Comparison of ENCODE assay signal across 23 mouse cellular contexts in genomic region chr4:57224776-57225175, GRCm38 (mm10).
DNase-seq lines count a peak whose midpoint lies in the region; ATAC-seq and TF ChIP-seq lines count a peak whose summit lies in the region.
"Had no signal": no experiment of that assay in that cellular context is flagged by ENCODE, and none has a peak within 500 bp of the region (broad histone marks: within the 10 kb centered on the region; RNA-seq: fewer than 3 reads in every experiment).

No protein-coding gene starts in this region.

- no peaks in the 10 kb centered on the region for H3K4me1 ChIP-seq in intestine, postnatal 0 days (replicated peaks; ENCODE audit: control insufficient read depth, insufficient read depth, low read length)
- H3K4me1 ChIP-seq in intestine, embryonic 15.5 days (replicated peaks) = no peaks in the 10 kb centered on the region
- no peaks in the 10 kb centered on the region for H3K4me1 ChIP-seq in lung, embryonic 14.5 days (ENCODE audit: insufficient read depth)
- peaks cover 7% of the 10 kb centered on the region for H3K4me1 ChIP-seq in thymus, adult 2 months (replicated peaks; ENCODE audit: control insufficient read depth, insufficient read depth, low read length)

- H3K36me3 ChIP-seq in intestine, postnatal 0 days (ENCODE audit: control insufficient read depth, insufficient read depth) = peaks cover 37% of the 10 kb centered on the region
- peaks cover 6% of the 10 kb centered on the region; the same call in 1 of the 2 replicates for H3K36me3 ChIP-seq in intestine, embryonic 15.5 days
- 0 out of 2 replicates have a peak, but pooled peaks cover 4% of the 10 kb centered on the region for H3K36me3 ChIP-seq in lung, embryonic 14.5 days (ENCODE audit: insufficient read depth)
- H3K36me3 ChIP-seq in thymus, adult 2 months (ENCODE audit: control insufficient read depth, insufficient read depth, low read length) = no peaks in the 10 kb centered on the region
- H3K36me3 ChIP-seq: embryonic facial prominence, embryonic 12.5 days; heart, embryonic 15.5 days; hindbrain, embryonic 15.5 days; limb, embryonic 12.5 days had no signal

- H3K9me3 ChIP-seq in intestine, postnatal 0 days (ENCODE audit: control insufficient read depth) = no peaks in the 10 kb centered on the region
- no peaks in the 10 kb centered on the region for H3K9me3 ChIP-seq in intestine, embryonic 15.5 days
- no peaks in the 10 kb centered on the region for H3K9me3 ChIP-seq in lung, embryonic 14.5 days (ENCODE audit: low read depth, low read length)
- H3K9me3 ChIP-seq: embryonic facial prominence, embryonic 12.5 days; heart, embryonic 15.5 days; hindbrain, embryonic 15.5 days; limb, embryonic 12.5 days had no signal

- TF ChIP-seq POLR2A in thymus, adult 2 months (IDR thresholded peaks at IDR 0.05; ENCODE audit: control insufficient read depth, extremely low read depth, insufficient read depth, low read length, poor library complexity) = no peak

- no peaks in the 10 kb centered on the region for H3K27me3 ChIP-seq in intestine, postnatal 0 days (replicated peaks; ENCODE audit: control insufficient read depth, insufficient read depth, low read length)
- no peaks in the 10 kb centered on the region for H3K27me3 ChIP-seq in intestine, embryonic 15.5 days (replicated peaks)
- H3K27me3 ChIP-seq in lung, embryonic 14.5 days (ENCODE audit: insufficient read depth, low read length) = no peaks in the 10 kb centered on the region
- no peaks in the 10 kb centered on the region for H3K27me3 ChIP-seq in thymus, adult 2 months (ENCODE audit: control insufficient read depth, insufficient read depth, low read length)
- H3K27me3 ChIP-seq: embryonic facial prominence, embryonic 12.5 days; heart, embryonic 15.5 days; hindbrain, embryonic 15.5 days; limb, embryonic 12.5 days; Patski had no signal

- H3K4me2 ChIP-seq in intestine, postnatal 0 days (replicated peaks; ENCODE audit: low read depth) = no peak overlapping the region
- no peak overlapping the region for H3K4me2 ChIP-seq in intestine, embryonic 15.5 days (replicated peaks)
- no peak overlapping the region for H3K4me2 ChIP-seq in lung, embryonic 14.5 days
- H3K4me2 ChIP-seq: embryonic facial prominence, embryonic 12.5 days; heart, embryonic 15.5 days; hindbrain, embryonic 15.5 days; limb, embryonic 12.5 days; liver, embryonic 11.5 days had no signal

- H3K4me3 ChIP-seq in intestine, postnatal 0 days (ENCODE audit: low read depth, low read length) = no peak overlapping the region
- H3K4me3 ChIP-seq in intestine, embryonic 15.5 days (replicated peaks) = no peak overlapping the region
- H3K4me3 ChIP-seq in lung, embryonic 14.5 days (ENCODE audit: low read depth, low read length) = no peak overlapping the region
- H3K4me3 ChIP-seq in thymus, adult 2 months (ENCODE audit: control insufficient read depth, insufficient read depth, low read length) = no peak overlapping the region
- H3K4me3 ChIP-seq: embryonic facial prominence, embryonic 12.5 days; heart, embryonic 15.5 days; hindbrain, embryonic 15.5 days; limb, embryonic 12.5 days had no signal

- H3K9ac ChIP-seq in intestine, postnatal 0 days (ENCODE audit: low read depth, low read length) = no peak overlapping the region
- no peak overlapping the region for H3K9ac ChIP-seq in intestine, embryonic 15.5 days
- H3K9ac ChIP-seq in lung, embryonic 14.5 days = no peak overlapping the region
- H3K9ac ChIP-seq: embryonic facial prominence, embryonic 12.5 days; forebrain, postnatal 0 days; heart, embryonic 15.5 days; hindbrain, embryonic 15.5 days; limb, embryonic 12.5 days had no signal

- peak; percentile 44 for TF ChIP-seq CTCF in intestine, postnatal 0 days (IDR thresholded peaks at IDR 0.05; ENCODE audit: low read depth)
- TF ChIP-seq CTCF in lung, embryonic 14.5 days (IDR thresholded peaks at IDR 0.05; ENCODE audit: low read depth) = 0 out of 2 replicates have a peak, but pooled peaks have one; percentile 7
- no peak for TF ChIP-seq CTCF in thymus, adult 2 months (IDR thresholded peaks at IDR 0.05; ENCODE audit: borderline replicate concordance, control insufficient read depth, extremely low read depth, insufficient read depth, low read length, poor library complexity)

- no peak for DNase-seq in lung, embryonic 14.5 days
- no peak for DNase-seq in lung, postnatal 10 days
- DNase-seq in ES-CJ7 (ENCODE audit: low read depth, low spot score) (peak; percentile 25), MN1 (ENCODE audit: low spot score) (no peak)
- DNase-seq in thymus, adult 2 months = no peak
- DNase-seq: adrenal gland, postnatal 10 days; cerebellum, adult 18-20 months; cerebellum, postnatal 25 days; forebrain, postnatal 0 days; gastrocnemius, postnatal 36 days; heart, postnatal 4 days; lung, adult 2 months had no signal

- H3K27ac ChIP-seq in intestine, postnatal 0 days (ENCODE audit: low read depth, low read length) = no peak overlapping the region
- H3K27ac ChIP-seq in intestine, embryonic 15.5 days = no peak overlapping the region
- H3K27ac ChIP-seq in lung, embryonic 14.5 days (ENCODE audit: low read depth) = no peak overlapping the region
- no peak overlapping the region for H3K27ac ChIP-seq in thymus, adult 2 months (ENCODE audit: control insufficient read depth, insufficient read depth, low read length)
- H3K27ac ChIP-seq: embryonic facial prominence, embryonic 12.5 days; heart, embryonic 15.5 days; hindbrain, embryonic 15.5 days; limb, embryonic 12.5 days; macrophage had no signal

- no peak for ATAC-seq in intestine, postnatal 0 days
- no peak for ATAC-seq in intestine, embryonic 15.5 days
- no peak for ATAC-seq in lung, embryonic 14.5 days (ENCODE audit: insufficient read depth)
- ATAC-seq: forebrain, postnatal 0 days; intestine, embryonic 16.5 days; midbrain, embryonic 16.5 days; Patski had no signal

- WGBS in intestine, postnatal 0 days = 88% methylated on average over 2 of the region's 2 CpGs
- 93% methylated on average over 2 of the region's 2 CpGs for WGBS in intestine, embryonic 15.5 days
- 93% methylated on average over 2 of the region's 2 CpGs for WGBS in lung, embryonic 14.5 days
- WGBS in thymus, adult 2 months = 93% methylated on average over 2 of the region's 2 CpGs
